Mouse (Mus musculus) adrenal gland, postnatal 4 days (tissue): ENCODE measurements around the gene Ntn5. TPM values are rescaled to one million over a fixed set of nuclear protein-coding genes. Genes with fewer than 3 reads are reported as not detected.
"Not testable (repeated sequence)": the region's sequence is repeated elsewhere in the genome, so short reads cannot be mapped to it uniquely, and the experiment has no call there.

ENCODE experiments used
- DNase-seq, 2 experiments: peaks; one replicate each; pipeline ENCODE4 v3.0.0; 2021 to 2022; ENCODE audit warnings: low spot score in 2 of 2, mixed read lengths in 2 of 2
- long read RNA-seq, 2 experiments: library from polyadenylated mRNA; stranded (forward); transcript quantifications; one replicate each; pipeline ENCODE4 v2.0.0; 2021
- total RNA-seq, 2 experiments: library from RNA; stranded (reverse); gene quantifications; 2 replicates each; pipeline ENCODE4 v1.2.3; 2021

The Ntn5 gene
- under 1 TPM in 1 of 2 experiments, not detected in 1; 0.20 TPM for total RNA-seq
- long read RNA-seq, experiment 1, result 0 reads
- long read RNA-seq, experiment 2, result 0 reads

DNA sequence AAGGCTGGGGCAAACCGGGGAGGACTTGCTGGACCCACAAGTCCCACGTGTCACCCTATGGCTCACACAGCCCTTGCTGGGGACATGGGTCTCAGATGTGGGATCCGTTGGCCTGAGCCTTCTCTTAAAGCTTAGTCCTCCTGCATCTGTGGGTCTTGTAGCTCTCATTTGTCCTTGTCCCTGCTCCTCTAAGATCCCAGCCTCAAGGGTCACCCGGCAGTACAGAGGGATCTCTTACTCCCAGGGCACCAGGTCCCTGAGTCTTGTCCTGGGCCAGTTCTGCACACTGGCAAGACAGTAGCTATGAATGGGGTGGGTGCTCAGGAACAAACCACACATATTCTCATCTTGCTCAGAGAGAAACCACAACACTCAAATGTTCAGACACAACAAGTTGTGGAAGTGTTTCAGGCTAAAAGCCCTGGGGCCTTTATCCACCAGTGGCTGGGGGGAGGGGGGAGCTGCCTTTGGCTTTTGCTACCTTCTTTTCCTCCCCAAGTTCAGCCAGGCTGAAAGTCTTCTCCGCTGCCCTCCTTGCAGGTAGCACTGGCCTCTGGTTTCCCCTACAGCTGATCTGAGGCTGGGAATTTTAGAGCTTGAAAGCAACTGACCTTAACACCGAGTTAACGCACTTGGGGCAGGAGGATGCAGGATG is at the start of gene Ntn5:
Gene Ntn5 (plus strand): TSS at position 627 of the 655 bp plus-strand sequence.
- no peak for DNase-seq

DNA sequence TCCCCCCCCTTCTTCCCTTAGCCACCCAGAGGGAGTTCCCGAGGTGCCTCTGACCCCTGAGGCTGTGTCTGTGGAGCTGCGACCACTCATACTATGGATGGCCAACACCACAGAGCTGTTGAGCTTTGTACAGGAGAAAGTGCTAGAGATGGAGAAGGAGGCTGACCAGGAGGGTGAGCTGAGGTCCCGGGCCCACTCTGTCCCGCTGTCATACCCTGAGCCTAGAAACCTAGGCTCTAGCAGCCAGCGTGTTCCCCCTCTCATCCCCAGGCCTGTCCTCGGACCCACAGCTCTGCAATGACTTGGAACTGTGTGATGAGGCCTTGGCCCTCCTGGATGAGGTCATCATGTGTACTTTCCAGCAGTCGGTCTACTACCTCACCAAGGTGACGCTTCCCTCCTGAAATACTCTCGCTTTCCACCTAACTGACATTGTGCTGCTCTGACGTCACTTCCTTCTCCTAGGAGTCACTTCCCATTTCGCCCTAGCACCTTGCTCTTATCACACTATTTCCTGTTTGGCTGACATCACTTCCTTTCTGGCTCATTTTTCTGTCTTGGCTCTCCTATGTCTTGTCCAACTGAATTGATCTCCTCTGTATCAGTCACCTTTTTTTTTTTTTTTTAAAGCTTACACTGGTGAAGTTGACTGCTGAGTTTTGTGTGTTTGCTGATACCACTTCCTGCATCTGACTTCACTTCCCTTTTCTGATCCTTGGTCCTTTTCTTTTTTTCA is 48.7 kb upstream of the Ntn5 start:
- DNase-seq, result no peak

DNA sequence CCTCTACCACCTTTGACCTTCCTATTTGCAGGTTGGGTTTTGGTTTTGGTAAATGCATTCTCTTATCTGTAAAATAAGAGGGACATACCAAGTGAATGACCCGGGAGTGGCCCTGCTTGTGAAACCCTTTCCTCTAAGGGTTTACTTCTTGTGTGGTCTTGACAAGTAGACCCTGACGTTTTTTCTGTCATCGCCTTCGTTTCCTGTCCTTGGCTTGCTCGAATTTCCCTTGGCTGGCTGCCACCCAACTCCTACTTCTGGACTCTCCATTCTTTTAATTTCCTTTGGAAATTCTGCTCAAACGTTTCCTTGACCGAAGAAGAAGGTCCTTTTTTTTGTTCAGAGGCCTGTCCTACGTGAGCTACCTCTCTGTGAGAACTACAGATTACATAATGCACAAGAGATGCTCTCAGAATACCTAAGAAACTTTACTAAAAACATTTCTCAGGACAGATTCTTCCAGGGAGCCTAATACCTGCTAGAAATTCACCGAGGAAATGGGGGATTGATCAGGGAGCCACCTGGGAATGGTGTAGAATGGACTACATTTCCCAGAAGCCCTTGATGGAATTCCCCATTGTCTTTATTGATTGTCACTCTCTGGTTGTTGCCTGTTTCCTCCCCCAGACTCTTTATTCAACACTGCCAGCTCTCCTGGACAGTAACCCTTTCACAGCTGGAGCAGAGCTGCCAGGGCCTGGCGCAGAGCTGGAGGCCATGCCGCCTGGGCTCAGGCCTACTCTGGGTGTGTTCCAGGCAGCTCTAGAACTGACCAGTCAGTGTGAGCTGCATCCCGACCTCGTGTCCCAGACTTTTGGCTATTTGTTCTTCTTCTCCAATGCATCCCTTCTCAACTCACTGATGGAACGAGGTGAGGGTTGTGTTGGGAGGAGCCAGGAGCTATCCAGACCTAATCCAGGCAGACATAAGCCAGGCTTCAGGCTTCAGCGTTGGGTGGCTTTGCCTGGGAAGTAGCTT is 47.8 kb upstream of the Ntn5 start:
- DNase-seq, result no peak

DNA sequence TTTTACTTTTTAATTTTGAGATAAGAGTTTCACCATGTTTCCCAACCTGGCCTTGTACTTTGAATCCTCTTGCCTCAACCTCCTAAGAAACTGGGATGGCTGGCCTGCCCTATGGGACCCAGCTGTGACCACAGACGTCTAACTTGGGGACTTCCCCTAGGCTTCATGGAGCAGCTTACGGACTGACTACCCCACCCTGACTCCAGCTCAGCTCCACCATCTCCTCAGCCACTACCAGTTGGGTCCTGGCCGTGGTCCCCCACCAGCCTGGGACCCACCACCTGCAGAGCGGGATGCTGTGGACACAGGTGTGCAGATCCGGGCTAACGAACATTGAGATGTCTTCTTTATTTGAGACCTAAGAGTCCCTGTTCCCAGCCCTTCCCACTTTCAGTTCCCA is 46.1 kb upstream of the Ntn5 start:
- DNase-seq, result no peak

DNA sequence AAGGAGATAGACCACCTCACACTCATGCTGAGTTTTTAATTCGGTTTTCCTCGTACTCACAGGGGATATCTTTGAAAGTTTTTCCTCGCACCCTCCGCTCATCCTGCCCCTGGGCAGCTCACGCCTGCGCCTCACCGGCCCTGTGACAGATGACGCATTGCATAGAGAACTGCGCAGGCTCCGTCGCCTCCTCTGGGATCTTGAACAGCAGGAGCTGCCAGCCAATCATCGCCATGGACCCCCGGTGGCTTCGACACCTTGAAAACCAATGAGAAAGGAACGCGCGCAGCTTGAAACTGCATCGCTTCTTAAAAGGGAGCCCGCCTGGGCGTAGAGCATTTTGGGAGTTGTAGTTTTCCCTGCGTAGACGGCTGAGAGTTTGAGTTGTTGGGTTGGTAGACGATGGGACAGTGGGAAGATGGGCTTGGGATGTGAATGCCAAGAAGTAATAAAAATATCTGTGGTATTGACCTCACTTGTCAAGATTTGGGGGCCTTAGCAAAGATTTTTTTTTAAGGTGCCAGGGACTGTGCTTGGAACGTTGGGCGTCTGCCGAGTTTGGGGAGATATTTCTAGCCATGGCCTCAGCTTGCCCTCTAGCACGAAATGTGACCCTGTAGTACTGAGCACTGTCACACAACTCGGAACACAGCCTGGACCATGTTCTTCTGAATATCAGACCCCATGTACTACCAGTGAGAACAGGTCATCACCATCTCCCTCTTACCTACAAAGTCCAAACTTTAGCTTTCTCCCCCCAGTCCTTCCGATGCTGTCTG is 45.0 kb upstream of the Ntn5 start:
- peak; percentile 70 to 78 for DNase-seq

DNA sequence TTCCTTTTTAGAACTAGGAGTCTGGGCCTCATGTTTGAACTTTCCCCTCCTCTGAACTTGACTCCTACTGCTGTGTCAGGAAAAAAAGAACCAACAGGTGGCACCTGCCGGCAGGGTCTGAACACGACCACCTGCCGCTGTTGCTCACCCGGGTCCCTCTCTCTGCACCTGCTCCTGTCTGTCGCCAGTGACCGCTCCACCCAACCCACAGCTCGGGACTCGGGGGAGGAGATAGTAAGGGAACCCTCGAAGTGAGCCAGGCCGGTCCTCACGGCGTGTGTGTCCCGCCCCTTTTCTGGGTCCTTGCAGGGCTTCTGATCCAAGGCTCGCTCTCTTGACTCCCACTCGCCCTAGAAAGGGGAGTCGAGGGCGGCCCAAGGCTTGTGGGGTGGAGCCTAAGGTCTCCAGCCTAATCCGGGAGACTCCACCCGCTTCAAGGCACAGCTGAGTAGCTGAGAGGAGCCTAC is 44.2 kb upstream of the Ntn5 start, which contains the start of gene Mamstr:
Gene Mamstr (plus strand): TSS at position 417 of the 467 bp plus-strand sequence.
- no peak for DNase-seq

DNA sequence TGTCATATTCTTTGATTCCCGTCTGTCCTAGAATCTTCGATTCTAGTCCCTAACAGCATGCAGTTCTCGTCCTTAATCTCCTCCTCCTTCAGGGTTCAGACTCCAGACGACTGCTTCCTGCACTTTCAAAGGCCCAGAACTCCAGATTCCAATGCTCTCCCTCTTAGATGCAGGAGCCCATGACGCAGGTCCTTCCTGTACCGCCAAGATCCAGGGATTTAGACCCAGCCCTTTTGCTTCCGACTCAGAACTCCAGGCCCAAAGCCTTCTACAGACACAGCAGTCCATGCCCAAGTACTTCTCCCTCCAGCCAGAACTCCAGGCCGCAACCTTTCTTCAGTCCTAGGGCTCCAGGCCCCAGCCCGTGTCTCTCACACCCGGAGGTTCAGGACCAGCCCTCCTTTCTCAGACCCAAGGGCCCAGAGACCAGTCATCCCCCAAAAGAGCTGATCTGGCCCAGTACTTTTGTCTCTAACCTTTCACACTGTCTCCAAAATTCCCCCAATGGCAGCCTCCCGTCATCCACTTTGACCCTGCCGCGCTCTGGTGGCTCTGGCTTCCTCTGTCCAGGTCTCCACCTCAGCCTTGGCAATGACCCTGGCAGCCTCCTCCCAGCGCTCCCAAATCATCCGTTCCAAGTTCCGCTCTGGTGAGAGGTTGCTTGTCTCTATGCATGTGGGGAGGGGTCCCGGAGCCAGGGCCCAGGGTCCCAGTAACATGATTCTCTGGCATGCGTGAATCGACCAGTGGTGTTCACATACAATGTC is 43.4 kb upstream of the Ntn5 start:
- no peak for DNase-seq

DNA sequence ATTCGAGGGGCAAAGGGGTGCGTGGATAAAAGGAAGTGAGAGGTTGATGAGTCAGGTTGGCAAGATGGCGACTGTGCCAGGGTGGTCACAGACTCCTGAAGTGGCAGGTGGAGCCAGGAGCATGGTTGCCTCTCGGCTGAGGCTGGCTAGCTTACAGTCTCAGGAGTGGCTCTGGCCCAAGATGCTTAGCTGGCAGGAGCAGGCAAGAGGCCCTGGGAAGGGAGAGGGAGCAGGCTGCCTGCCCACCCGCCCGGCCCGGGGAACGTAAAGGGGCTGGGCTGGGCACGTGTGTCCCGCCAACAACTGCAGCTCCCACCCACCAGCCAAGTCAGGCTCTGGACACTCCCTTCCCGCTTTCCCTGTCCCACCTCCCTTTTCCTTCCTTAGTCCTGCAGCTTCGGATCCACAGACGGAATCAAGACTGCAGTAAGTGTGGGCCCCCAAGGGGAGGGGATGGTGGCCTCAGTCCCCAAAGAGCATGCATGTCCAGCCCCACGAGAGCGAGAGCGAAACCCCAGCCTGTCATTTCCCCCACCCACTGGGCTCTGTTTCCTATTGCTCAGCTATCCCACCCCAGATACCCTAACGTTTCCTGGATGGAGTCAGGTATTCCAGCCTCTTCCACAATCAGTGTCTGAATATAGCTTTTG is 42.3 kb upstream of the Ntn5 start:
- no peak for DNase-seq

DNA sequence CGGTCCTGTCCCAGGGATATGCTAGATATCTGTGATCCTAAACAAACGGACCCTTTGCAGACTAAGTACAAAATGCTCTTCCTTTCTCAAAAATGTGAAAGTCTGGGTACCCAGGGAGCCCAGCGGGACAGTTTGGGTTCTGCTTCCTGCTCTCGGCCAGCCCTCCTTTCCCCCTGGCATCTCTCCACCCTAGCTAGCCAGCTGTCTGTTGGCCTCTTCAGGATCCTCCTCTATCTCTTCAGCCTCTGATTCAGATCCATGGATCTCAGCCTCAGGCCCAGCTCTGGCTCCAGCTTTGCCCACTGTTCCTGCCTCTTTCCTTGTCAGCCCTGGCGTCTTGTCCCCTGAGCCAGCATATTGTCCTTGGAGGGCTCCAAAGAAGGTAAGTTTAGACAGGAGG is 41.7 kb upstream of the Ntn5 start:
- DNase-seq, result no peak

DNA sequence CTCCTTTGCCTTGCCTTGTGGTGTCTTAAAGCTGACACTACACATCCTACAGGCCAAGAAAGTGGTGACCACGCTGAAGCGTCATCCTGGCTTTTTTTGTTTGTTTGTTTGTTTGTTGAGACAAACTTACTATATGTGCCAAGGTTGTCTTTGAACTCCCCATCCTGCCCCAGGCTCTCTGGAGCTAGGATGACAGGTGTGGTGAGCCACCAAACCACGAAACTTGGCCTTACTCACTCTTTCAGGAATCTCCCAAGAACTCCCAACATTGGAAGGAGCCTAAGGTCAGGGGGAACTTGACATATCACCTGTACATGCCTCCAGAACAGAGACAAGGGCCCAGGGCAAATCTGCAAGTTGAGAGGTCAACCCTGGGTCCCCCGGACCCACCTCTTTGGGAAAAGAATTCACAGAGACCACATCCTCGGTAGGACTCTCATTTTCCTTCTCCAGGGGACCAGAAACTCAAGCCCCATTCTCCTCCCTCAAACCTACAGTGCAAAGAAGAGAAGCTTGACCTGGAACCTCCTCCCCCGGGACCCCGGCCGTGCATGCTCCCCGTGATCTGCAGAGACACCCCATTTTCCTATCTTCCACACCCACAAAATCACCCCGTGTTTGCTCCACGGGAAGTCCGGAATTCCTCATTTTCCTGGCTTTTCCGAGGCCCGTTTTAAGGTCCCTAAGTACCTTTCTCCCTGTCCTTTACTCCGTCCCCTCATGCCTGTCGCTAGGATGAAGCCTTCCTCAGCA is 41.1 kb upstream of the Ntn5 start:
- no peak for DNase-seq

DNA sequence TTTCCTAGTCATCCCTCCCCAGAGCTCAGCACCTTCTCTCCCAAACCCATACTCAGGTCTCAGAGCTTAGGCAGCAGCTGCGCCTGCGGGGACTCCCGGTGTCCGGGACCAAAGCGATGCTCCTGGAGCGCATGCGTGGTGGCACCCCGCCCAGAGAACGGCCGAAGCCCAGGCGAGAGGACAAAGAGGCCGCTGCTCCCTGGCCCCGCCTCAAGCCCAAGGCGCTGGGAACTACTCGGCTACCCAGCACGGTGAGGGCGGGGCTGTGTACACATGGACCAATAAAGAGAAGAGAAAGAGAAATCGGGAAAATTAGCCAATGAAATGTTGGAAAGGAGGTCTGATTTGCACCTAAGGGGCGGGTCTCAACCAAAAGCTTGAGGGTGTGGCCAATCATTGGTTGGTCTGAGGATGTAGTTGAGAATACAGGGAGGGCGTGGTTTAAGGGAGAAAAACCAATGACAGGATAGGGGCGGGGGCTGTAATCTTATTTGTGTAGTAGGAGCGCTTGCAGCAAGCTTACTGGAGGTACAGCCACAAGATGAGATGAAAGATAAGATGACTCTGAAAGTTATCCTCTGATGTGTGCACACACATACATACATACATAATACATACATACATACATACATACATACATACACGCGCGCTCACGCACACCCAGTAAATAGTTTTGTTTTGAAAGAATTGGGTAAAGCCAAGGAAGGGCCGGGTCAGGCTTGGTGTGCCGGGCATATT is 40.2 kb upstream of the Ntn5 start:
- peak; percentile 78 to 87 for DNase-seq

DNA sequence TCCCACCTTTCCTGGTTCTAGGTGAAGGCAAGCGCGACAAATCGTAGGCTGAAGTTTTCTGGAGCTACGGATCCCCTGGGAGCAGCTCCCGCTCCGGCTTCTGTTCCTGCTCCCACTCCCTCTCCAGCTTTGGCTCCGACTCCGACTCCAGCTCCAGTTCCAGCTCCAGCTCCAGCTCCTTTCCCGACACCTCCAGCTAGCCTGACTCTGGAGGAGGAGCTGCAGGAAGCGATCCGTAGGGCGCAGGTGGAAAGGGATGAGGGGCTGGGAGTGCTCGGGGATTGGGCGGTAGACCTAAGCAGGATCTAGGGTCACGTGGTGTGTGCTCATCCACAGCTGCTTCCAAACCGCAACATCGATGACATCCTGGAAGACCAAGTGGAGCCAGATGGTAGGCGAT is 39.6 kb upstream of the Ntn5 start:
- DNase-seq, result no peak

DNA sequence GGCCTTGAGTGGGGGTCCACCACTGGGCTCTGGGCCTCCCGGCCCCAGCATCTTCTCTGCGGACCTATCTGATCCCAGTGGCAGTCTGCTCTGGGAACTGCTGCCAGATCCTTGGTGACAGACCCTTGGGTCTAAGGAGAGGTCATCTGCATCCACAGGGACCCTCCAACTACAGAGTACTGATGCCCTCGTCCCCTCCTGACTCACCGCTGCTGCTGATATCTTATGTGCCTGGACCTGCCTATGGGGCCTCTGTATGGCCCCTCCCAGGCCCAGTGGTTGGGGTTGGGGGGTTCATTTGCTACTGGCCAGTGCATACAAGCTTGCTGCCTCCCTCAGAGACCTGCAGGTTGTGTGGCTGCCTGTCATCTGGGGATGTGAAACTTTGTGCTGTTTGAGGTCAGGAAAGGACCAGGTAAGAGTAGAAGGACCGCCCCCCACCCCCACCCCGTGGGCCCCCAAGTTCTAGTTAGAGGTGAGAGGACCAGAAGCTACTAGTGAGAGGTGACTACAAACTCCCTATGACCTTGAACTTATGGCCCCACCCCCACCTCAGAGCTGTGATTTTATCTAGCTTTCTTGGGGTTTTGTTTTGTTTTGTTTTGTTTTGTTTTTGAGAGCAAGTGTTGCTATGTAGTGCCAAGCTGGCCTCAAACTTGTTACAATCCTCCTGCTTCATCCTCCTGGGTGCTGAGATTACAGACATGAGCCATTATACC is 38.8 kb upstream of the Ntn5 start:
- no peak for DNase-seq

DNA sequence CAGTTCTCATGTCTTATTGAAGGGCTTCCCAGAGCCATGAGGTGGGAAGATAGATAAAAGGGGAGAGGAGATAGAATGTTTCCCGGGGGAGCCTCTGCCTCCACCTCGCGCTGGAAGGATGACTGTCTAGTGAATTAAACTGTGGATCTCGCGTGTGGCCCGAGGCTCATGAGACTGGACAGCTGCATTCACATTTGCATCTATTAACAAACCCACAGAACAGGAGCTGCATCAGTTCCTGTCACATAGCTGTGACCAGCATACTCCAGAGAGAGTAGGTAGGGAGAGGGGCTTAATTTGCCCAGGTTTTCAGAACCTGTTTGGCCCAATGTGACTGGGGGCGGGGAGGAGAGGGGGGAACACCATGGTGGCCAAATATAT is 38.2 kb upstream of the Ntn5 start:
- no peak for DNase-seq

DNA sequence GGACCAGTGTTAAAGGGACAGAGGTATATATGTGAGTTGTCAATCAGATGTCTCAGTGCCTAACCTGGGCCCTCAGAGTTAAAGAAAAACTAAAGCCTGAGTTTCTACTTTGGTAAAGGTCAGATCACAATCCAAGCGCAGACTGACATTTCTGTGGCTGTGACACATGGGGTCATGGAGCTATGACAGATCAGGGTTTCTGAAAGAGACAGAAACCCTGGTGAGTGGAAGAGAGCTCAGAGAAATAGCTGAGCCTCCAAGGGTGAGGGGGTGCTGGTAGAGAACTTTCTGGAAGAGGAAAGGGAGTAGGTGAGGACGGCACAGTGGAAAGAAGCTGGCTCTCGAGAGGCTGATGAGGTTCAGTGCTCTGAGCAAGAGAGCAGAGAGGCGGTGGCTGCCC is 37.2 kb upstream of the Ntn5 start:
- DNase-seq, result no peak

DNA sequence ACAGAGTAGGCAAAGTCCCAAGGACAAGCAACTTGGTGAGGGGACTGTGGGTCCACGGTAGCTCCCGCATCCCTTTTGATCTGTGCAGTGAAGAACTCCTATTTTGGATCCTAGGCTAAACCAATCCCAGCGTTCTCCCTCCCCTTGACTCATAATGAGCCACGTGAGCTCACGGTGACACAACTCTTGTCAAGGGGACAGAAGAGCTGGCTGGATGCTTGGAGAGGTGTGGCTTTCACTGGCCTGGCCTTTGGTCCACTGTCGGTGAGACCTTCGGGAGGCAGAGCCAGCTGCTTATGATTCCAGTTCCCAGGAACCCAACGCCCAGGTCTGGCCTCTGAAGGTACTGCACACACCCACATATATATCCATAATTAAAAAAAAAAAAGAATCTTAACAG is 34.5 kb upstream of the Ntn5 start:
- DNase-seq, result no peak

DNA sequence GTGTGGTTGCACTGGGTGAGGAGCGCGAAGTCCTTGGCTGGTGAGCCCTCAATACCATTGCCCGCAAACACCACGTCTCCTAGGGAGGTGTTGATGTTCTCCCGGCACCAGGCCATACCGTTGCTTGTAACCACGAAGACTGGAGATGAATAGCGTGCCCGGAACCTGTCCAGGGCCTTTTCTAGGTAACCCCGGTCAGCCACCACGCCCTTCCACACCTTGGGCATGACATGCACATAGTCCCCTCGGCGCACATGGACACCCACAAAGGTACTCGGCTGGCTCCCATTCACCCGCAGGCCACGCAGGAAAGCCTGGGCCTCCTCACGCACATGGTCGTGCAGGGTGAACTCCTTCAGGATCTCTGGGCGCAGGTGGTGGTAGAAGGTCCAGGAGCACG is 33.3 kb upstream of the Ntn5 start:
- DNase-seq, result not testable (repeated sequence)
